Mouse (Mus musculus): ENCODE measurements around the gene Cenpl.

Gene Cenpl

GRCm38 (mm10) chr1:161041261-161042020, 29.1 kb upstream of the Cenpl start:
- DNase-seq (ENCODE audit: low spot score in 2 of 2), result no peak

- no peak for DNase-seq (ENCODE audit: low spot score in 2 of 2)
These were observed 23.5 kb upstream of the Cenpl start for GRCm38 (mm10) chr1:161046972-161047371.

DNA sequence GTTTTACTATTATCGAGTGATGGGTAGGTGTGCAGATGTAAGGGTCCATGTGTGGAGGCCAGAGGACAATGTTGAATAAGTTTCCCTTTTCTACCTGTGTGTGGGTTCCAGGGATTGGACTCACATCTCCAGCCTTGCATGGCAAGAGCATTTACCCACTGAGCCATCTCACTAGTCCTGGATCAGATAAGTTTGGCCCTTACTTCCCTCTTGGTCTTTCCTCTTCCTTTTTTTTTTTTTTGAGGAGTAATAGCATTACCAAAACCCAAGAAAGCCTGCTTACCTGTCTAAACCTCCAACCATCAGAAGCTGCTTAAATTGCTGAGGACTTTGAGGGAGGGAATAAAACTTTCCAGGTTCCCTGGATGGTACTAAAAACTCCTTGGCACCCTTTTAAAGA, 13.3 kb upstream of the Cenpl start:
- no peak for DNase-seq (ENCODE audit: low spot score in 2 of 2)

DNA sequence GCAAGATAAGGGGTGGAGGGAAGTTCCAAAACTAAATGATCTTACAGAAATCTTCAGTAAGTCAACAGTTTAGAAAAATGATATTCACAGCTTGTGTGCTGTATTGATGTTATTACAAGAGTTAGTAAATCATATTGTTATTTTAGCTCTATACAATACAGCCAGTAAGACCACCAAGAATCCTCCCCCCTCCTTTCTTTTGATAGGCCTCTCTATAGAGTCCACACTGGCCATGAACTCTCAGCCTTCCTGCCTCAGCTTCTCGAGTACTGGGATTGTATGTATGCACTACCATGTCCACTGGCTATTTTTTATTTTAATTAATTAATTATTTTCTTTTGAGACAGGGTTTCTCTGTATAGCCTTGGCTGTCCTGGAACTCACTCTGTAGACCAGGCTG, 7.2 kb upstream of the Cenpl start:
- no peak for DNase-seq (ENCODE audit: low spot score in 2 of 2)

- DNase-seq (ENCODE audit: low spot score in 2 of 2), result no peak
These were observed 733 bp downstream of the Cenpl start for GRCm38 (mm10) chr1:161071272-161071620.

DNA sequence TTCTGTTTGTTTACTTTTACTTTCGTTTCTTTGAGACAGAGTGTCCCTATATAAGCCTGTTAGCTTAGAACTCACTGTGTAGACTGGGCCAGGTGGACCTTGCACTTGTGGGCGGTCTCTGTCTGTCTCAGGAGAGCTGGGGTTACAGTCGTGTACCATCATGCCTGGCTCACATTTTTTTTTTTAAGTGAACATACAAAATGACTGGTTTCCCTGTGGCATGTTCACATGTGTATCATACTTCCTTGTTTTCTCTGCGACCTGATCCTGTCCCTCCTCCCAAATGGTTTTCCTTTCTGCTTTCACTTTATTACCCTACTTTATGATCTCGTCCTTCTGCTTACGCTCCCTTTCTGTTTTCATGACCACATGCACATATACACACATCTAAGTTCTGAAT, 5.7 kb downstream of the Cenpl start:
- no peak for DNase-seq (ENCODE audit: low spot score in 2 of 2)

- DNase-seq (ENCODE audit: low spot score in 2 of 2), result no peak
These were observed 6.7 kb downstream of the Cenpl start for GRCm38 (mm10) chr1:161077243-161077642.

DNA sequence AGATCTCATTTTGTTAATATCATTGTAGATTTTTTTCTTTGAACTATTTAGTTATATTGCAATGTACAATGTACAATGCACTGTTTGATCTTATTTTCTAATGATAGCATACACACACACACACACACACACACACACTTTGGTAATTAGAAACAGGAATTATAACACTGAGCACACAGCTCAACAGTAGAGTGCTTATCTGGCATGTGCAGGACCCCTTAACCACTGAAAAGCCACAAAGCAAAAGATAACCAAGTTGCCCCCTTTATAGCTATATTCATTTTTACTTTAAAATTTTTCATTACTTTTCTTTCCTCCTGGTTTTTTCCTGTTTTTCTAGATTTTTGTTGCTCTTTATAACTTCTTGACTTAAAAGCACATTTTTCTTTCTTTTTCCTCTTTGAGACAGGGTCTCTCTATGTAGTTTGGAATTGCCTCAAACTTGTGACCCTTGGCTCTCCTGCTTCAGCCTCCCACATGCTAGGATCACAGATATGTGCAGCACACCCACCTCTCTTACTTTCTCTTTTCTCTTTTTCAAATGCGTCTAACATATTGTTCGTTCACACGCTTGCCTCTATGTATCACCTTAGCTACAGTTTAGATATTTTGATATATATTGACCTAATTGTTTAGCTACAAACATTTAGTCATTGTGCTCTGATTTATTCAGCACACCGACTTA, 29.4 kb downstream of the Cenpl start:
- no peak for DNase-seq (ENCODE audit: low spot score in 2 of 2)

- DNase-seq (ENCODE audit: low spot score in 2 of 2), result no peak
These were observed 33.3 kb downstream of the Cenpl start for GRCm38 (mm10) chr1:161103842-161104241.

DNA sequence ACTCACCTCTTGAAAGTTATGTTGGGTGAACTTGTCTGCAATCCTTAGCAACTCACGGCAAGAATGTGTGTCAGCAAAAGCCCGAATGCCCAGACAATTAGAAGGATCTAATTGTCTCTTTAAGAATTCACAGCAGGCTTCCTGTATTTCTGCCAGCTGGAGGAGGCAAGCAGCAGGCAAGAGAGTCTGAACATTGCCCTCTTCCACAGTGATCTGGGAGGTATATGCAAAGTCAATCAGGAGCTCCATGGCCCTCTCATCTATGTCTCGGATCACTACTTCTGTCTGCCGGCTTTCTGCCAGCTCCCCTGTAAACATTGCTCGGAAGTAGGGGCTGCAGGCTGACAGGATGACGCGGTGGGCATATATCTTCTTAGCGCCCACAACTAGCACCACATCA, 38.7 kb downstream of the Cenpl start:
- no peak for DNase-seq (ENCODE audit: low spot score in 2 of 2)

DNA sequence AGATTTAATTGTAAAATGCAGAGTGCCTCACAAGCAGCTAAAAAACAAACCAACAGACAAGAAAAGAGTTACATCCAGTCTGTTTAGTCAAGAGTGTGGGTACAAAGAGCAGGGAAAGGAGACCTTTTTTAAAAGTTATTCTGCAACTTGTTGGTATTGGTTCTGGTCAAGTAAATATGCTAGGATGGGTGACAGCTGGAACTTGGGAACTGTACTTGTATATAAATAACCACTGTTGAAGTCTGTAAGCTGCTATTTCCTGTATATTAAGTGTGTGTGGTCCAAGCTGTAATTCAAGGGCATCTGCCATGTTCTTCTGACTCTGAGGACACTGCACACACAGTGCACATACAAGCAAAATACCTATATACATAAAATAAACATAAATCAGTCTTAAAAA, 44.1 kb downstream of the Cenpl start:
- no peak for DNase-seq (ENCODE audit: low spot score in 2 of 2)

DNA sequence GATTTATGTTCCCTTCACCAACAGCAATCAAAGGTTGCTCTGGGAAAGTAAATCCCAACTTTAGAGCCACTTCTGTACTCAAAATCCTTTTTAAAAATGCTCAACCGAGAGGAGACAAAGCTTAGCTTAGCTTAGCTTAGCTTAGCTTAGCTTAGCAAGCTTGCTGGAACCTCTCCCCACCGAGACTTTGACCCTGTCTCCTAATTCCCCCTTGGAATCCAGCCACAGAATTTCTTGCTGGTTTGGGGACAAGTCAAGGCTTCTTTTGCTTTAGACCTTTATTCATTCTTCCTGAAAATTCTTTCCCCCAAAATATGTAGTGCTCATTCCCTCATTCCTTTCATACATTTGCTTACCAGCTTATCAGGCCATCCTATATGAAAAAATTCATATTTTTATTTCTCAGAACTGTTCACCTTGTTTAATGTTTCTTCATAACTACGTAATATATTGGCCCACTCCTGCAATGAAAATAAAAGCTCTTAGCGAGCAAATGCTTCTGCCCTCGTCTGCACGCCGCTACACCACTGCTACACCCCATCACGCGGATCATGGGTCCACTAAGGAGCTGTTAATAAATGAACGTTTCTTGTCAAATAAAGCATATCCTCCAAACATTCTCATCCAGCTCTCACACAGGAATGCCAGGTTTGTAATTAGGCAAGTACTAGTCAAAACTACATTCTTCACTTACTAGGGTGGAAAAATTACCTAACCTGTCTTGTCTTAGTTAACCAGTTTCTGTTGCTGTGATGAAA, 52.3 kb downstream of the Cenpl start:
- no peak for DNase-seq (ENCODE audit: low spot score in 2 of 2)

DNA sequence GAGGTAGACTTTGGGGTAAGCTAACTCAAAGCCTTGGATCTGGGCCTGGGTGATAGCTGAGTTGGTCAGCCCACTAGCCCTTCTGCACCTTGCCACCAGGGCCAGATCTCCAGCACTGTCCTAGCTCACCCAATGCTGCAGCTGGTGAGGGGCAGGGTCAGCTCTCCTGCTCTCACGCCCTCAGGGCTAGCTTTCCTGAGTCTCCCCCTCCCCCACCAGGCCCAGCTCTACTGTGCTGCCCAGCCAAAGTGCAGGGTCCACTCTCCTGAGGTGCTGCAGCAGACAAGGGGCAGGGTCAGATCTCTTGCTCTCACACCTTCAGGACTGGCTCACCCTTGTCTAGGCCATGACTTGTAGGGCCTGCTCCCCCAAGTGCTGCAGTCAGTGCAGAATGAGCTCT, 55.9 kb downstream of the Cenpl start:
- DNase-seq (ENCODE audit: low spot score in 2 of 2), result no peak

DNA sequence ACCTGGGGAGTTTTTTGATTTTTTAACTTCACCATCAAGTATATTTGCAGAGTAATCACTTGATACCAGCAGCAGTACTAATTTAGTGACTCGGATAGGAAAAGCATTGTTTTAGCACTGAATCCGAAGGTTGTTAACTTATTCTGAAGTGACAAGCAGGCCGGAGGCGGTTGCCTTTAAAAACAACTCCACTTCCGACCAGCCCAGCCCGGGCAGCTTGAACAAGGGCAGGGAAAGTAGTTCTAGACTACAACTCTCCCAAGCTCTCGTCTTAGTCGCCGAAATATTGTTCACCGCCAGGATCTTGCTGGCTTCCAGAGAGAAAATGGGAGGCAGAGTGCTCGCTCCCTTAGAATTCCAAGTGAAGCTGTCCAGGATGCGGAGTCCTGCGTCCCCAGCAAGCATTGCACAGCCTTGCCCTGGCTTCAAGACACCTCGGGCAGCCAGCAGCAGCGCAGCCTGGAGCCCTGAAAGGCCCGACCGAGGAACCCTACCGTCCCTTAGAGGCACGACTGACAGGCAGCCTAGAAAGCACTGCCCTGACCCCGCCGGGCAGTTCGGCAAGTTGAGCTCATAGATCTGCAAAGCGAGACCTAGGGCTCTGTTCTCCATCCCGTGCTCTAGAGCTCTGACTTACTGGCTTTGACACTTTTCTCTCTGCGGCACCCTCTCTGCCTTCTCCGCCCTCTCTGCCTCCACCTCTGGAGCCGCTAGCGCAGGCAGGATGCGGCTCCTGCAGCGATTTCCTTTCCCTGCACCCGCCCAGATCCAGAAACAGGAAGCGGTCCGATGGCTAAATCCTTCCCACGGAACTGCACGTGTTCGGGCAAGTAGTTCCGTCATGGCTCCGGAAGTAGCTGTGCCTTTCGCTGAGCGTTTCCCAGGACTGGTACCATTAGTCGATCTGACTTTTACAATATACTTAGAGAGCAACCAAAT, 60.5 kb downstream of the Cenpl start, which contains the start of gene Klhl20:
Gene Klhl20 (minus strand): TSS at position 786 of the 939 bp plus-strand sequence.
- DNase-seq (ENCODE audit: low spot score in 2 of 2), result peak; percentile 77 to 97
